Mouse (Mus musculus): ENCODE measurements around the gene Marcksl1.
A peak's percentile ranks its signal among the peaks of the same experiment; 100 is the strongest.

- TF ChIP-seq CTCF (IDR thresholded peaks at IDR 0.05; ENCODE audit: low read depth): peak; percentile 63
- TF ChIP-seq EP300 (optimal IDR thresholded peaks at IDR 0.05): no peak
Measured at GRCm38 (mm10) chr4:129549306-129549705, 35.9 kb downstream of the Marcksl1 start.

All from stomach, postnatal 0 days (tissue).